Mouse (Mus musculus): ENCODE measurements around the gene Optc.

Optc gene

DNA sequence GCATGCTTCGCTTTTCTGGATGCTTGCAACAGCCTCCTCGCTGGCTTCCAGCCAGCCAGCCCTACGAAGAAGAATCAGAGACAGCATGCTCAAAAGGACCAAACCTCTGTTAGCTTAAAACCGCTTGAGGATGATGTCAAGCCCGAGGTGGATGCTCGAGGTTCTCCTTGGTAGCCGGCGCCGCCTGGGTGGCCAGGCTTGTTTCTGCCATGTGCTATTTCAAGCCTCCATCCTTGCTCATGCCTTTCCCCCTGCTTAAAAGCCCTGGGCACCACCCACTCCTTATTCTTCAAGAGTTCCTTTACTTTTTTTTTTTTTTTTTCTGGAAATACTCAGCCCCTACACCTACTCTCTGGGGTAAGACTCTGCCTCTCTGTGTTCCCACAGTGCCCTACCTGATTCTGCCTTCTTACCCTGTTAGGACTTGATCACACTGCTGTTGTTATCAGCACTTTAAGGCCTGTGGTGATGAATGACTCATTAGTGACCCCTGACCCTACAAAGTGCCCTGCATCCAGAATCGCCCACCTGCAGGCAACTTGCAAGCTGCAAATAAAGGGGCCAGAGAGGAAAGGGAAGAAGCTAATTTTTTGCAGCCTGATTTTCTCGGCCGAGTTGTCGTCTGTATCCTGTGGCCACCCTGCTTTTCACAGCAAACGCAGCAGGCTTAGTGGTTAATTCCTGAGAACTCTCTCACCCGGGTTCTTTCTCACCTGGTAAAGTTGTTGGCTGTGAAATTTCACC, 52.4 kb downstream of the Optc start:
- Histone ChIP-seq H3K36me3 (ENCODE audit: control insufficient read depth, insufficient read depth, low read length, poor library complexity, severe bottlenecking) (no peaks in the 10 kb centered on the region), H3K27me3 (ENCODE audit: control insufficient read depth, insufficient read depth, low read length, poor library complexity, severe bottlenecking) (no peaks in the 10 kb centered on the region)
- no peak for DNase-seq (ENCODE audit: low read depth, low spot score)

DNA sequence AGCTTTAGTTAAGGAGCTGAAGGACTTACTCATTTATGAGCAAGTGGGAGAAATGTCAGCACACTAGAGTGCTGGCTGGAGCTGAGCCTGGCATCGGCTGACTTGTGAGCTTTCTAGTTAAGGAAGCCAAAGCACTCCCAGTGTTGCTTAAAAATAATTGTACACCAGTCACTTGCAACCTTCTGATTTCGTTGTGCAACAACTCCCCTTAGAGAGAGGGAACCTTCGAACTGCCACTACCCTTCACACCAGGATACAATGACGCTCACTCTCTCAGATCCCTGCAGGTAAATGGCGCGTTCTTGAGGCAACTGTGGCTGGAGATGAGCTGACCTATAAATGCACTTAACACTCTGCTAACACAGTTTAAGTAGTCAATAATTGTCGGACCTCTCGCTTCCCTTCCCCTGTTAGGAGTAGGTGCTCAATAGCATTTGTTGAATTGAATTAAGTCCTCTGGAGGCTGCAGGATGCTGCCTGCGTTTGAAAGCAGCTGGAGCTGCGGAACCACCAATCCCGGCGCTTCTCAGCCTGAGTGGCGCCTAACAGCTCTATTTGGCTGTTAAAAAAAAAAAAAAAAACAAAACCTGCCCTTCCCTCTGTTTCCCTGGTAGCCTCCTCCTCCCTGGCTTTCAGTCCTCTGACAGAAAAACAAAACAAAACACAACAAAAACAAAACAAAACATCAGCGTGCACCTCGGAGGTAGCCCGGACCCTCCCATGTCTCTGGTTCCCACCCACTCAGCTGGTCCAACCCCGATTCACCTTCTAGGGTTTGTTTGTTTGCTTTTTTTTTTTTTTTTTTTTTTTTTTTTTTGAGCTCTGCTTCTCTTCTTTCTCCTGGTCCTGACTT, 53.2 kb downstream of the Optc start:
- no peaks in the 10 kb centered on the region for H3K27me3 ChIP-seq (ENCODE audit: control insufficient read depth, insufficient read depth, low read length, poor library complexity, severe bottlenecking)
- no peaks in the 10 kb centered on the region for H3K36me3 ChIP-seq (ENCODE audit: control insufficient read depth, insufficient read depth, low read length, poor library complexity, severe bottlenecking)
- no peak for DNase-seq (ENCODE audit: low read depth, low spot score)

Measured in splenic B cell, adult 2 months (primary cell).